Comparison of ENCODE assay signal across 46 mouse cellular contexts in genomic region chr16:36474849-36475248, GRCm38 (mm10). TPM values are rescaled to one million over a fixed set of nuclear protein-coding genes. Genes with fewer than 3 reads are reported as not detected.
"Had no signal": no experiment of that assay in that cellular context is flagged by ENCODE, and none has a peak within 500 bp of the region (broad histone marks: within the 10 kb centered on the region; RNA-seq: fewer than 3 reads in every experiment).

No protein-coding gene starts in this region.

- H3K27ac ChIP-seq: heart, embryonic 10.5 days; heart, embryonic 13.5 days; heart, embryonic 15.5 days; hindbrain, embryonic 10.5 days; hindbrain, embryonic 13.5 days; hindbrain, embryonic 14.5 days; hindbrain, embryonic 15.5 days; hindbrain, postnatal 0 days; intestine, embryonic 15.5 days; kidney, embryonic 15.5 days; kidney, postnatal 0 days; layer of hippocampus, adult 2 months; left cerebral cortex, adult 2 months had no signal

- H3K27me3 ChIP-seq: heart, embryonic 12.5 days; heart, embryonic 15.5 days; intestine, embryonic 15.5 days; kidney, embryonic 15.5 days had no signal

- DNase-seq: heart, postnatal 10 days; heart, postnatal 14 days; heart, postnatal 36 days; heart, postnatal 4 days; kidney, adult 11 months; kidney, adult 2 months; kidney, adult 8-10 months; kidney, adult 9 months; kidney, postnatal 10 days; kidney, postnatal 14 days; kidney, postnatal 25 days; kidney, postnatal 36 days; kidney, postnatal 4 days; layer of hippocampus, adult 9-11 months; layer of hippocampus, postnatal 36 days had no signal

- ATAC-seq: hindbrain, embryonic 16.5 days; hindbrain, postnatal 0 days; inflammation-experienced regulatory T-cells, adult 6 months; intestine, embryonic 15.5 days; intestine, embryonic 16.5 days; intestine, postnatal 0 days had no signal

- H3K4me1 ChIP-seq: heart, embryonic 12.5 days; heart, embryonic 13.5 days; heart, embryonic 15.5 days; hindbrain, embryonic 15.5 days; intestine, embryonic 15.5 days; kidney, embryonic 15.5 days had no signal

- H3K4me2 ChIP-seq: heart, embryonic 11.5 days; heart, embryonic 12.5 days; heart, embryonic 13.5 days; heart, embryonic 15.5 days; hindbrain, embryonic 13.5 days; hindbrain, embryonic 14.5 days; hindbrain, embryonic 15.5 days; intestine, embryonic 15.5 days; kidney, embryonic 15.5 days had no signal

- H3K4me3 ChIP-seq: heart, embryonic 10.5 days; heart, embryonic 12.5 days; heart, embryonic 13.5 days; heart, embryonic 15.5 days; hindbrain, embryonic 10.5 days; hindbrain, embryonic 13.5 days; hindbrain, embryonic 15.5 days; intestine, embryonic 15.5 days; kidney, embryonic 15.5 days; layer of hippocampus, adult 2 months; left cerebral cortex, adult 2 months had no signal

- H3K36me3 ChIP-seq: heart, embryonic 10.5 days; heart, embryonic 12.5 days; heart, embryonic 13.5 days; heart, embryonic 15.5 days; hindbrain, embryonic 10.5 days; hindbrain, embryonic 13.5 days; hindbrain, embryonic 15.5 days; intestine, embryonic 15.5 days; kidney, embryonic 15.5 days had no signal

- H3K9me3 ChIP-seq: heart, embryonic 10.5 days; heart, embryonic 13.5 days; heart, embryonic 15.5 days; hindbrain, embryonic 10.5 days; hindbrain, embryonic 13.5 days; hindbrain, embryonic 15.5 days; intestine, embryonic 15.5 days; kidney, embryonic 15.5 days had no signal

- H3K9ac ChIP-seq: heart, embryonic 12.5 days; heart, embryonic 13.5 days; heart, embryonic 15.5 days; hindbrain, embryonic 13.5 days; hindbrain, embryonic 14.5 days; hindbrain, embryonic 15.5 days; intestine, embryonic 15.5 days; kidney, embryonic 15.5 days had no signal

RNA-seq across cellular contexts. Expression of gene Stfa3, which starts 19.7 kb away (rescaled TPM):
- total RNA-seq: heart, adult 8-10 months; heart, postnatal 14 days; heart, postnatal 25 days; heart, postnatal 36 days; hematopoietic stem cell, adult 5-6 weeks; hindbrain, postnatal 0 days; layer of hippocampus, adult 18-20 months; layer of hippocampus, adult 2 months; layer of hippocampus, adult 8-10 months; layer of hippocampus, postnatal 14 days; layer of hippocampus, postnatal 25 days; layer of hippocampus, postnatal 36 days; left cerebral cortex, adult 18-20 months; left cerebral cortex, adult 2 months had no signal
- polyA plus RNA-seq: heart, embryonic 10.5 days; heart, embryonic 11.5 days; heart, embryonic 12.5 days; heart, embryonic 14.5 days; hindbrain, embryonic 10.5 days; hindbrain, embryonic 11.5 days; hindbrain, embryonic 13.5 days; hindbrain, embryonic 14.5 days; hindbrain, postnatal 0 days; inflammation-experienced regulatory T-cells, adult 6 months; intestine, postnatal 0 days; kidney, adult 2 months; kidney, embryonic 14.5 days; large intestine, adult 2 months had no signal
